Mouse (Mus musculus) testis, adult 2 months (tissue): ENCODE measurements around the gene Cyb561a3.

Experiments used
- CTCF ChIP-seq: fragments of 200-500 bp; IDR thresholded peaks from 2 replicates; pipeline ENCODE4 v1.5.1; 2012; ENCODE audit warnings: low read depth, mild to moderate bottlenecking, inconsistent platforms, low read length, moderate library complexity; ENCODE audit not compliant: control insufficient read depth, insufficient read depth, insufficient replicate concordance
- POLR2A ChIP-seq: fragments of 200-500 bp; IDR thresholded peaks from 2 replicates; pipeline ENCODE4 v1.6.1; 2012; ENCODE audit warnings: low read depth, mild to moderate bottlenecking, inconsistent platforms, low read length, moderate library complexity; ENCODE audit not compliant: control insufficient read depth

DNA sequence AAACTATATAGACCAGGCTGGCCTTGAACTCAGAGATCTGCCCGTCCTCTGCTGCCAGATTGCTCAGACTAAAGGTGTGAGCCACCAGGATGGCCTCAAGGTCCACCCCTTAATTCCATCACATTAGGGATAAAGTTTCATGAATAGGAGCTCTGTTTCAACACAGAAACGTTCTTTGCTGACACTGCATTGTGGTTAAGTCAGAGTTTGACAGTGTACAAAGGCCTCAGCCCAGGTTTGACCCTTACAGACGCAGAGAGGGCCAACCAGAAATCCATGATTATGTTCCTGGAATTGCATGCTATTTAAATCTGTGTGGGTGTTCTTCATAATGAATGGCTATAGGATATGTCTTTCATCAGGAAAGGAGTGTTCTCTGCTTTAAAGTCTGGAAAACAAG lies 13.3 kb downstream of the Cyb561a3 start:
- TF ChIP-seq CTCF (no peak), POLR2A (no peak)
